Mouse (Mus musculus) cerebellum, adult 2 months (tissue): ENCODE data around the gene Cyp4f39.

Experiments used
- CTCF ChIP-seq: fragments of 200-500 bp; IDR thresholded peaks from 2 replicates; pipeline ENCODE4 v1.5.1; 2011; ENCODE audit warnings: low read depth, mild to moderate bottlenecking, control low read depth, low read length, moderate library complexity, borderline replicate concordance; ENCODE audit not compliant: insufficient read depth
- POLR2A ChIP-seq: fragments of 200-500 bp; IDR thresholded peaks from 2 replicates; pipeline ENCODE4 v1.6.1; 2011; ENCODE audit warnings: low read length, control low read depth, borderline replicate concordance; ENCODE audit not compliant: insufficient read depth

- TF ChIP-seq CTCF (no peak), POLR2A (no peak)
Observed at GRCm38 (mm10) chr17:32437106-32437505, 15.4 kb upstream of the Cyp4f39 start.
